In the genomic region with DNA sequence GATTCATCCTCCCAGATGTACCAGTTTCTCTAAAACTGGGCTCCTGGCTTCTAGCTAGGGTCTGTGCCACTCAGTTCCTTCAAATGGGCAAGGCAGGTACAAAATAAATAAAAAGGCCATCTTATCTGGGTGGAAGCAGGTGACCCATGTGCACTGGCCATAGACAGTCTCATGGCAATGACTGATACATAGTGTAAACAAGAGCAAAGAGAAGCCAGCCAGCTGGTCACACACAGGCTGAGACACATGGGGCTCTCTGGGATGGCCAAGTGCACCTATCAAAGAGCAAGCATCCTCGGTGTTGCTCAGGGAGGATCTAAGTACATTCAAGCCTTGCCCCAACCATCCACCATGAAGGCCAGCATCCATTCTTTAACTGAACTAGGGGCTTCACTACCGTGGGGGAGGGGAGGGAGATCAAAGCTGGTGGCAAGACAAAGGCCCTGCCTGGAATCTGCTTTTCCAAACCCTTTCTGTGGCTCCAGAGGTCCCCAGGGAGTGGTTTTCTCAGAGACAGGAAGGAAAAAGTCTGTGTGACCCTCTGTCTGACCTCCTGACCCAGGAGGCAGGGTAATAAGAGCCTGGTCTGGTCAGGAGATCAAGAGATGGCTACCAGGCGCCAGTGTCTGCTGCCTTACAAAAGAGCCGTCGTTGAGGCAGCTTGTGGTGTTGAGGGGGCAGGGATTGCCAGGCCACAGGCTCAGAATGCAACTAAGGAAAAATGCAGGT, we compare ENCODE assay signal across 10 mouse cellular contexts. TPM values are rescaled to one million over a fixed set of nuclear protein-coding genes. Genes with fewer than 3 reads are reported as not detected.
DNase-seq lines count a peak whose midpoint lies in the region; ATAC-seq and TF ChIP-seq lines count a peak whose summit lies in the region.
"Had no signal": no experiment of that assay in that cellular context is flagged by ENCODE, and none has a peak within 500 bp of the region (broad histone marks: within the 10 kb centered on the region; RNA-seq: fewer than 3 reads in every experiment).

No protein-coding gene starts in this region.

- TF ChIP-seq CTCF in layer of hippocampus, adult 2 months (conservative IDR thresholded peaks at IDR 0.05), result no peak

- H3K9ac ChIP-seq in forebrain, embryonic 11.5 days (ENCODE audit: low read length), result peak overlapping the region; percentile 45
- H3K9ac ChIP-seq in liver, embryonic 13.5 days, result no peak overlapping the region; the same call in 1 of the 2 replicates
- H3K9ac ChIP-seq: limb, embryonic 13.5 days had no signal

- H3K36me3 ChIP-seq in forebrain, embryonic 11.5 days (ENCODE audit: control insufficient read depth, insufficient read depth, low read length), result no peaks in the 10 kb centered on the region; the same call in 1 of the 2 replicates
- peaks cover 40% of the 10 kb centered on the region for H3K36me3 ChIP-seq in liver, embryonic 13.5 days

- DNase-seq in layer of hippocampus, adult 2 months (ENCODE audit: low spot score in 2 of 2), result no peak
- DNase-seq in layer of hippocampus, postnatal 36 days, result no peak
- DNase-seq in forebrain, embryonic 11.5 days (ENCODE audit: low spot score), result peak; percentile 61
- DNase-seq in liver, embryonic 13.5 days, result no peak
- DNase-seq in yolk sac, embryonic 10.5 days (ENCODE audit: low spot score), result peak; percentile 81
- DNase-seq in lung, postnatal 14 days, result no peak
- DNase-seq in cerebellum, adult 11-12 months, result no peak

- WGBS in forebrain, embryonic 11.5 days, result 3% methylated on average over 5 of the region's 5 CpGs
- WGBS in liver, embryonic 13.5 days (ENCODE audit: insufficient replicate concordance), result 29% methylated on average over 5 of the region's 5 CpGs

- no peaks in the 10 kb centered on the region for H3K27me3 ChIP-seq in forebrain, embryonic 11.5 days (ENCODE audit: control insufficient read depth, insufficient read depth, low read length)
- H3K27me3 ChIP-seq in liver, embryonic 13.5 days, result no peaks in the 10 kb centered on the region
- H3K27me3 ChIP-seq: limb, embryonic 13.5 days; Patski had no signal

- H3K4me1 ChIP-seq in forebrain, embryonic 11.5 days (replicated peaks; ENCODE audit: control insufficient read depth, insufficient read depth, low read length), result peaks cover 24% of the 10 kb centered on the region
- H3K4me1 ChIP-seq in liver, embryonic 13.5 days (replicated peaks), result peaks cover 63% of the 10 kb centered on the region

- H3K9me3 ChIP-seq in forebrain, embryonic 11.5 days (ENCODE audit: control insufficient read depth, low read length), result no peaks in the 10 kb centered on the region
- H3K9me3 ChIP-seq in liver, embryonic 13.5 days (replicated peaks), result no peaks in the 10 kb centered on the region
- H3K9me3 ChIP-seq: limb, embryonic 13.5 days had no signal

- no peak overlapping the region for H3K4me3 ChIP-seq in layer of hippocampus, adult 2 months
- no peak overlapping the region for H3K4me3 ChIP-seq in forebrain, embryonic 11.5 days (ENCODE audit: low read depth, low read length)
- no peak overlapping the region for H3K4me3 ChIP-seq in liver, embryonic 13.5 days (replicated peaks)
- H3K4me3 ChIP-seq: limb, embryonic 13.5 days had no signal

- H3K27ac ChIP-seq in layer of hippocampus, adult 2 months, result peak overlapping the region; percentile 67
- H3K27ac ChIP-seq in forebrain, embryonic 11.5 days (ENCODE audit: low read depth, low read length), result peak overlapping the region; percentile 53; the same call in 1 of the 2 replicates
- peak overlapping the region; percentile 45 for H3K27ac ChIP-seq in liver, embryonic 13.5 days

- no peak overlapping the region for H3K4me2 ChIP-seq in forebrain, embryonic 11.5 days (ENCODE audit: low read depth, low read length, severe bottlenecking)
- no peak overlapping the region for H3K4me2 ChIP-seq in liver, embryonic 13.5 days
- H3K4me2 ChIP-seq: limb, embryonic 13.5 days had no signal

- ATAC-seq in forebrain, embryonic 11.5 days (replicated peaks; ENCODE audit: low FRiP score), result no peak
- no peak for ATAC-seq in liver, embryonic 13.5 days (ENCODE audit: low read depth)
- ATAC-seq: Patski had no signal

RNA-seq across cellular contexts. Expression of a gene that starts 0.4 kb away (rescaled TPM):
- 1 to 10 TPM; 1.7 to 2.8 TPM for total RNA-seq in layer of hippocampus, adult 2 months (2021)
- total RNA-seq in layer of hippocampus, postnatal 36 days (2021), result 1 to 10 TPM; 1.8 to 2.4 TPM
- 0.72 and 1.1 TPM in 2 replicates for polyA plus RNA-seq in forebrain, embryonic 11.5 days (2014; fragmentation: Nextera tagmentation; extraction: Ambion mirVana)
- polyA plus RNA-seq in liver, embryonic 13.5 days (2015; fragmentation: Nextera tagmentation; extraction: Ambion mirVana), result 0.65 and 1.00 TPM in 2 replicates

RNA-seq across cellular contexts. Expression of a gene that starts 6.2 kb away (rescaled TPM):
- 10 to 100 TPM; 39.0 to 39.9 TPM for total RNA-seq in layer of hippocampus, adult 2 months (2021)
- 10 to 100 TPM; 36.3 to 37.7 TPM for total RNA-seq in layer of hippocampus, postnatal 36 days (2021)
- 63.2 and 65.2 TPM in 2 replicates for polyA plus RNA-seq in forebrain, embryonic 11.5 days (2014; fragmentation: Nextera tagmentation; extraction: Ambion mirVana)
- polyA plus RNA-seq in liver, embryonic 13.5 days (2015; fragmentation: Nextera tagmentation; extraction: Ambion mirVana), result 43.9 and 46.9 TPM in 2 replicates

RNA-seq across cellular contexts. Expression of a gene that starts 12.5 kb away (rescaled TPM):
- 10 to 100 TPM; 20.9 to 21.6 TPM for total RNA-seq in layer of hippocampus, adult 2 months (2021)
- 10 to 100 TPM; 25.4 to 28.9 TPM for total RNA-seq in layer of hippocampus, postnatal 36 days (2021)
- polyA plus RNA-seq in forebrain, embryonic 11.5 days (2014; fragmentation: Nextera tagmentation; extraction: Ambion mirVana), result 8.9 and 13.1 TPM in 2 replicates
- 62.1 and 66.2 TPM in 2 replicates for polyA plus RNA-seq in liver, embryonic 13.5 days (2015; fragmentation: Nextera tagmentation; extraction: Ambion mirVana)
- total RNA-seq: neutrophil, adult 5-6 weeks had no signal

RNA-seq across cellular contexts. Expression of a gene that starts 19.8 kb away (rescaled TPM):
- total RNA-seq in layer of hippocampus, adult 2 months (2021), result 10 to 100 TPM; 21.7 to 24.6 TPM
- total RNA-seq in layer of hippocampus, postnatal 36 days (2021), result 10 to 100 TPM; 19.2 to 26.2 TPM
- 41.3 and 46.3 TPM in 2 replicates for polyA plus RNA-seq in forebrain, embryonic 11.5 days (2014; fragmentation: Nextera tagmentation; extraction: Ambion mirVana)
- polyA plus RNA-seq in liver, embryonic 13.5 days (2015; fragmentation: Nextera tagmentation; extraction: Ambion mirVana), result 10.2 and 12.5 TPM in 2 replicates

RNA-seq across cellular contexts. Expression of a gene that starts 36.4 kb away (rescaled TPM):
- total RNA-seq in layer of hippocampus, adult 2 months (2021), result 100 to 1,000 TPM in 1 of 2 experiments, 10 to 100 TPM in 1; 95.9 to 107 TPM
- 100 to 1,000 TPM; 102 to 103 TPM for total RNA-seq in layer of hippocampus, postnatal 36 days (2021)
- 9.1 and 12.2 TPM in 2 replicates for polyA plus RNA-seq in forebrain, embryonic 11.5 days (2014; fragmentation: Nextera tagmentation; extraction: Ambion mirVana)
- polyA plus RNA-seq in liver, embryonic 13.5 days (2015; fragmentation: Nextera tagmentation; extraction: Ambion mirVana), result 12.8 and 13.5 TPM in 2 replicates

Comparison
In these comparisons a context has a peak if more than half of its experiments do, and no peak if none do; other contexts are left out.
1. DNase-seq: peak in forebrain, embryonic 11.5 days (single experiment) and yolk sac, embryonic 10.5 days (single experiment); none in layer of hippocampus, adult 2 months (0 of 2), layer of hippocampus, postnatal 36 days (0 of 2), liver, embryonic 13.5 days (single experiment), lung, postnatal 14 days (single experiment) and cerebellum, adult 11-12 months (single experiment).
2. Peak in every context shown above with its lines, with median percentiles within 50 percentile points of each other: H3K27ac ChIP-seq.